Mouse (Mus musculus) CH12.LX (cell line): ENCODE data around the gene Gapdh. TPM values are rescaled to one million over a fixed set of nuclear protein-coding genes. Genes with fewer than 3 reads are reported as not detected.

ENCODE experiments used
- DNase-seq: peaks from one replicate; pipeline ENCODE4 v3.0.0-alpha.2; 2013; ENCODE audit errors: extremely low read depth
- H3K27ac ChIP-seq: 2 replicates; pipeline ENCODE4 v1.5.1; 2012; ENCODE audit warnings: low read depth, mild to moderate bottlenecking, control low read depth, moderate library complexity; ENCODE audit not compliant: insufficient read depth
- H3K27me3 ChIP-seq: replicated peaks from 2 replicates; pipeline ENCODE3; 2012; ENCODE audit warnings: inconsistent platforms
- H3K36me3 ChIP-seq, 2 experiments: replicated peaks in 1 of 2; 2 replicates each; pipeline versions ENCODE3 to v1.6.1; 2012; ENCODE audit warnings: inconsistent platforms in 1 of 2, low read length in 1 of 2, mild to moderate bottlenecking in 1 of 2, mixed read lengths in 1 of 2, moderate library complexity in 1 of 2; ENCODE audit not compliant: control insufficient read depth in 1 of 2, insufficient read depth in 1 of 2
- H3K4me1 ChIP-seq, 2 experiments: 2 replicates each; pipeline ENCODE4 v1.6.1; 2012; ENCODE audit warnings: inconsistent platforms in 1 of 2, moderate library complexity in 1 of 2; ENCODE audit not compliant: insufficient read depth in 2 of 2, control insufficient read depth in 1 of 2
- H3K4me2 ChIP-seq: 2 replicates; pipeline ENCODE4 v1.6.1; 2012; ENCODE audit warnings: low read depth, mild to moderate bottlenecking, control low read depth; ENCODE audit not compliant: poor library complexity, insufficient read depth, severe bottlenecking
- H3K4me3 ChIP-seq, 3 experiments: fragments of 150-350 bp in 1 of 3; sonication (generic) in 1 of 3; replicated peaks in 1 of 3; 2 replicates each; pipeline versions ENCODE3 to v1.5.1; 2011 to 2012; ENCODE audit warnings: low read depth in 2 of 3, low read length in 2 of 3, mild to moderate bottlenecking in 2 of 3, moderate library complexity in 2 of 3, control low read depth in 1 of 3, improper control_type of control experiment in 1 of 3, inconsistent platforms in 1 of 3, mixed read lengths in 1 of 3; ENCODE audit not compliant: poor library complexity in 1 of 3
- H3K79me2 ChIP-seq: replicated peaks from 2 replicates; pipeline ENCODE4 v1.6.1; 2012; ENCODE audit warnings: mild to moderate bottlenecking, moderate library complexity; ENCODE audit not compliant: control insufficient read depth, poor library complexity, insufficient read depth, severe bottlenecking; ENCODE audit errors: extremely low read depth
- H3K9ac ChIP-seq: 2 replicates; pipeline ENCODE4 v1.6.1; 2012; ENCODE audit warnings: low read depth, mild to moderate bottlenecking, control low read depth, moderate library complexity; ENCODE audit not compliant: insufficient read depth
- H3K9me3 ChIP-seq: replicated peaks from 2 replicates; pipeline ENCODE3; 2012; ENCODE audit warnings: low read length, inconsistent platforms, mixed read lengths
- CHD1 ChIP-seq: IDR thresholded peaks from 2 replicates; pipeline ENCODE4 v1.6.1; 2012; ENCODE audit warnings: low read depth, low read length, improper control_type of control experiment, inconsistent platforms
- CHD2 ChIP-seq: IDR thresholded peaks from 2 replicates; pipeline ENCODE4 v1.6.1; 2011; ENCODE audit warnings: low read length, improper control_type of control experiment
- CTCF ChIP-seq, 2 experiments: IDR thresholded peaks in 1 of 2; conservative IDR thresholded peaks in 1 of 2; 2 replicates each; pipeline ENCODE4 v1.5.1; 2011 to 2012; ENCODE audit warnings: low read depth in 2 of 2, low read length in 2 of 2, improper control_type of control experiment in 1 of 2, inconsistent platforms in 1 of 2, mild to moderate bottlenecking in 1 of 2, moderate library complexity in 1 of 2
- ELF1 ChIP-seq: IDR thresholded peaks from 2 replicates; pipeline ENCODE4 v1.6.1; 2014; ENCODE audit warnings: low read depth, mild to moderate bottlenecking, inconsistent platforms, low read length, improper control_type of control experiment
- ETS1 ChIP-seq: conservative IDR thresholded peaks from 2 replicates; pipeline ENCODE4 v1.6.1; 2012; ENCODE audit warnings: low read depth, mild to moderate bottlenecking, inconsistent platforms, low read length, improper control_type of control experiment, moderate library complexity
- JUND ChIP-seq: conservative IDR thresholded peaks from 2 replicates; pipeline ENCODE4 v1.6.1; 2011; ENCODE audit warnings: low read depth, low read length, improper control_type of control experiment
- MAX ChIP-seq: IDR thresholded peaks from 2 replicates; pipeline ENCODE4 v1.6.1; 2011; ENCODE audit warnings: low read length, improper control_type of control experiment
- MAZ ChIP-seq: IDR thresholded peaks from 2 replicates; pipeline ENCODE4 v1.6.1; 2012; ENCODE audit warnings: low read depth, mild to moderate bottlenecking, inconsistent platforms, low read length, improper control_type of control experiment, moderate library complexity
- MXI1 ChIP-seq: IDR thresholded peaks from 2 replicates; pipeline ENCODE4 v1.6.1; 2011; ENCODE audit warnings: mild to moderate bottlenecking, low read depth, low read length, improper control_type of control experiment
- MYC ChIP-seq: IDR thresholded peaks from 2 replicates; pipeline ENCODE4 v1.6.1; 2011; ENCODE audit warnings: low read depth, mild to moderate bottlenecking, improper control_type of control experiment, low read length
- NRF1 ChIP-seq: IDR thresholded peaks from 2 replicates; pipeline ENCODE4 v1.6.1; 2014; ENCODE audit warnings: low read depth, mild to moderate bottlenecking, inconsistent platforms, low read length, improper control_type of control experiment, moderate library complexity
- PAX5 ChIP-seq: IDR thresholded peaks from 2 replicates; pipeline ENCODE4 v1.6.1; 2012; ENCODE audit warnings: low read length, inconsistent platforms, mixed read lengths
- POLR2A ChIP-seq: IDR thresholded peaks from 2 replicates; pipeline ENCODE4 v1.6.1; 2011; ENCODE audit warnings: low read depth, mild to moderate bottlenecking, improper control_type of control experiment, low read length
- POLR2AphosphoS2 ChIP-seq: IDR thresholded peaks from 2 replicates; pipeline ENCODE4 v1.6.1; 2011; ENCODE audit warnings: low read depth, low read length, improper control_type of control experiment
- RAD21 ChIP-seq: IDR thresholded peaks from 2 replicates; pipeline ENCODE4 v1.6.1; 2011; ENCODE audit warnings: low read depth, mild to moderate bottlenecking, low read length, improper control_type of control experiment, moderate library complexity
- RCOR1 ChIP-seq: conservative IDR thresholded peaks from 2 replicates; pipeline ENCODE4 v1.6.1; 2012; ENCODE audit warnings: low read depth, mild to moderate bottlenecking, inconsistent platforms, low read length, improper control_type of control experiment
- SIN3A ChIP-seq: IDR thresholded peaks from 2 replicates; pipeline ENCODE4 v1.6.1; 2012; ENCODE audit warnings: low read length, improper control_type of control experiment, inconsistent platforms
- SMC3 ChIP-seq: IDR thresholded peaks from 2 replicates; pipeline ENCODE4 v1.6.1; 2011; ENCODE audit warnings: low read depth, low read length, improper control_type of control experiment
- UBTF ChIP-seq: IDR thresholded peaks from 2 replicates; pipeline ENCODE4 v1.6.1; 2012; ENCODE audit warnings: low read depth, mild to moderate bottlenecking, inconsistent platforms, low read length, improper control_type of control experiment, moderate library complexity
- ZKSCAN1 ChIP-seq: IDR thresholded peaks from 2 replicates; pipeline ENCODE4 v1.6.1; 2012; ENCODE audit warnings: low read depth, inconsistent platforms, low read length, improper control_type of control experiment, borderline replicate concordance
- ZMIZ1 ChIP-seq: IDR thresholded peaks from 2 replicates; pipeline ENCODE4 v1.6.1; 2012; ENCODE audit warnings: low read depth, mild to moderate bottlenecking, inconsistent platforms, low read length, improper control_type of control experiment
- dilution Hi-C: fragments of 300-500 bp; cut with MboI; formaldehyde crosslinking; loops from 2 replicates; pipeline ENCODE4 v1.14.3; 2020; ENCODE audit warnings: low sequenced_read_pairs; ENCODE audit not compliant: extremely low pct_unique_long_range_greater_than_20kb, extremely low pct_ligation_motif_present
- in situ Hi-C: fragments of 300-500 bp; cut with MboI; formaldehyde crosslinking; loops from 3 replicates; pipeline ENCODE4 v1.14.3; 2019; ENCODE audit warnings: low sequenced_read_pairs, low pct_ligation_motif_present, low pct_unique_long_range_greater_than_20kb, mixed read lengths
- polyA plus RNA-seq: library from polyadenylated mRNA; unstranded; fragments of >175 nt; gene quantifications from 2 replicates; pipeline ENCODE4 v1.2.1, GENCODE M21; 2012; ENCODE audit warnings: low read depth; ENCODE audit not compliant: insufficient read length
- total RNA-seq, 2 experiments: library from RNA; depleted of rRNA; stranded (reverse); fragments of 300-350 nt in 1 of 2; fragments of >200 nt in 1 of 2; gene quantifications; 2 replicates each; pipeline ENCODE4 v1.2.3; 2012 to 2014

The Gapdh gene
- total and polyA plus RNA-seq, 3 experiments, result 2,268 to 2,925 (median 2,654) TPM

- H3K9ac ChIP-seq, result no peak overlapping the region
- in situ Hi-C loops (no loop called here), dilution Hi-C loops (no loop called here)
- no peak overlapping the region for H3K4me2 ChIP-seq
- peaks cover 19% of the 10 kb centered on the region for H3K79me2 ChIP-seq
- H3K27ac ChIP-seq, result no peak overlapping the region
- H3K9me3 ChIP-seq, result no peaks in the 10 kb centered on the region
- TF ChIP-seq MXI1, result no peak
- no peak for TF ChIP-seq POLR2A
- no peak for TF ChIP-seq NRF1
- TF ChIP-seq JUND, result no peak
- no peak for TF ChIP-seq CTCF (conservative IDR thresholded peaks at IDR 0.05 in 1 of 2, IDR thresholded peaks at IDR 0.05 in 1 of 2; ENCODE audit: low read depth in 2 of 2, low read length in 2 of 2)
- TF ChIP-seq RCOR1, result no peak
- TF ChIP-seq MAZ, result no peak
- TF ChIP-seq ELF1, result no peak
- TF ChIP-seq POLR2AphosphoS2, result no peak
- no peak for TF ChIP-seq RAD21
- TF ChIP-seq ZKSCAN1, result no peak
- no peak for TF ChIP-seq ETS1
- TF ChIP-seq SIN3A, result no peak
- TF ChIP-seq UBTF, result no peak
- TF ChIP-seq MAX, result no peak
- no peak for TF ChIP-seq CHD2
- TF ChIP-seq MYC, result no peak
- TF ChIP-seq ZMIZ1, result no peak
- TF ChIP-seq, all 38 proteins: peak for 0
- Histone ChIP-seq H3K4me3 (no peak overlapping the region), H3K27me3 (no peaks in the 10 kb centered on the region), H3K4me1 (peaks cover 0 to 12% of the 10 kb centered on the region in 2 experiments; a peak in 2 of 4 replicates), H3K36me3 (peaks cover 45 to 71% of the 10 kb centered on the region in 2 experiments)
- no peak for DNase-seq
Measured at GRCm38 (mm10) chr6:125128724-125129123, 37.5 kb downstream of the Gapdh start.

- no peak overlapping the region for H3K27ac ChIP-seq
- H3K79me2 ChIP-seq, result no peaks in the 10 kb centered on the region
- H3K27me3 ChIP-seq, result no peaks in the 10 kb centered on the region
- no peak overlapping the region for H3K9ac ChIP-seq
- no peaks in the 10 kb centered on the region for H3K9me3 ChIP-seq
- in situ Hi-C loops, result no loop called here
- TF ChIP-seq UBTF (no peak), PAX5 (no peak), SMC3 (no peak), RAD21 (no peak), CHD1 (no peak)
- no peak overlapping the region for H3K4me3 ChIP-seq
- no peak overlapping the region for H3K4me2 ChIP-seq
- H3K4me1 ChIP-seq, result no peaks in the 10 kb centered on the region
- DNase-seq, result no peak
- dilution Hi-C loops, result no loop called here
- peaks cover 75 to 91% of the 10 kb centered on the region in 2 experiments for H3K36me3 ChIP-seq
Measured at GRCm38 (mm10) chr6:125119387-125119786, 46.9 kb downstream of the Gapdh start.
